Mouse (Mus musculus) CH12.LX (cell line): ENCODE measurements around the gene Lmo7. TPM values are rescaled to one million over a fixed set of nuclear protein-coding genes. Genes with fewer than 3 reads are reported as not detected.

ENCODE experiments used
- DNase-seq: peaks from one replicate; pipeline ENCODE4 v3.0.0-alpha.2; 2013; ENCODE audit errors: extremely low read depth
- H3K27ac ChIP-seq: 2 replicates; pipeline ENCODE4 v1.5.1; 2012; ENCODE audit warnings: low read depth, mild to moderate bottlenecking, control low read depth, moderate library complexity; ENCODE audit not compliant: insufficient read depth
- H3K27me3 ChIP-seq: replicated peaks from 2 replicates; pipeline ENCODE3; 2012; ENCODE audit warnings: inconsistent platforms
- H3K36me3 ChIP-seq, 2 experiments: replicated peaks in 1 of 2; 2 replicates each; pipeline versions ENCODE3 to v1.6.1; 2012; ENCODE audit warnings: inconsistent platforms in 1 of 2, low read length in 1 of 2, mild to moderate bottlenecking in 1 of 2, mixed read lengths in 1 of 2, moderate library complexity in 1 of 2; ENCODE audit not compliant: control insufficient read depth in 1 of 2, insufficient read depth in 1 of 2
- H3K4me1 ChIP-seq, 2 experiments: 2 replicates each; pipeline ENCODE4 v1.6.1; 2012; ENCODE audit warnings: inconsistent platforms in 1 of 2, moderate library complexity in 1 of 2; ENCODE audit not compliant: insufficient read depth in 2 of 2, control insufficient read depth in 1 of 2
- H3K4me2 ChIP-seq: 2 replicates; pipeline ENCODE4 v1.6.1; 2012; ENCODE audit warnings: low read depth, mild to moderate bottlenecking, control low read depth; ENCODE audit not compliant: poor library complexity, insufficient read depth, severe bottlenecking
- H3K4me3 ChIP-seq, 3 experiments: fragments of 150-350 bp in 1 of 3; sonication (generic) in 1 of 3; replicated peaks in 1 of 3; 2 replicates each; pipeline versions ENCODE3 to v1.5.1; 2011 to 2012; ENCODE audit warnings: low read depth in 2 of 3, low read length in 2 of 3, mild to moderate bottlenecking in 2 of 3, moderate library complexity in 2 of 3, control low read depth in 1 of 3, improper control_type of control experiment in 1 of 3, inconsistent platforms in 1 of 3, mixed read lengths in 1 of 3; ENCODE audit not compliant: poor library complexity in 1 of 3
- H3K79me2 ChIP-seq: replicated peaks from 2 replicates; pipeline ENCODE4 v1.6.1; 2012; ENCODE audit warnings: mild to moderate bottlenecking, moderate library complexity; ENCODE audit not compliant: control insufficient read depth, poor library complexity, insufficient read depth, severe bottlenecking; ENCODE audit errors: extremely low read depth
- H3K9ac ChIP-seq: 2 replicates; pipeline ENCODE4 v1.6.1; 2012; ENCODE audit warnings: low read depth, mild to moderate bottlenecking, control low read depth, moderate library complexity; ENCODE audit not compliant: insufficient read depth
- H3K9me3 ChIP-seq: replicated peaks from 2 replicates; pipeline ENCODE3; 2012; ENCODE audit warnings: low read length, inconsistent platforms, mixed read lengths
- CHD1 ChIP-seq: IDR thresholded peaks from 2 replicates; pipeline ENCODE4 v1.6.1; 2012; ENCODE audit warnings: low read depth, low read length, improper control_type of control experiment, inconsistent platforms
- CHD2 ChIP-seq: IDR thresholded peaks from 2 replicates; pipeline ENCODE4 v1.6.1; 2011; ENCODE audit warnings: low read length, improper control_type of control experiment
- CTCF ChIP-seq, 2 experiments: IDR thresholded peaks in 1 of 2; conservative IDR thresholded peaks in 1 of 2; 2 replicates each; pipeline ENCODE4 v1.5.1; 2011 to 2012; ENCODE audit warnings: low read depth in 2 of 2, low read length in 2 of 2, improper control_type of control experiment in 1 of 2, inconsistent platforms in 1 of 2, mild to moderate bottlenecking in 1 of 2, moderate library complexity in 1 of 2
- E2F4 ChIP-seq: IDR thresholded peaks from 2 replicates; pipeline ENCODE4 v1.6.1; 2011; ENCODE audit warnings: low read depth, low read length, improper control_type of control experiment; ENCODE audit not compliant: insufficient replicate concordance
- ELF1 ChIP-seq: IDR thresholded peaks from 2 replicates; pipeline ENCODE4 v1.6.1; 2014; ENCODE audit warnings: low read depth, mild to moderate bottlenecking, inconsistent platforms, low read length, improper control_type of control experiment
- ETS1 ChIP-seq: conservative IDR thresholded peaks from 2 replicates; pipeline ENCODE4 v1.6.1; 2012; ENCODE audit warnings: low read depth, mild to moderate bottlenecking, inconsistent platforms, low read length, improper control_type of control experiment, moderate library complexity
- HCFC1 ChIP-seq: IDR thresholded peaks from 2 replicates; pipeline ENCODE4 v1.6.1; 2012; ENCODE audit warnings: low read depth, mild to moderate bottlenecking, inconsistent platforms, low read length, improper control_type of control experiment
- JUN ChIP-seq: IDR thresholded peaks from 2 replicates; pipeline ENCODE4 v1.6.1; 2011; ENCODE audit warnings: low read depth, mild to moderate bottlenecking, low read length, improper control_type of control experiment, moderate library complexity; ENCODE audit not compliant: insufficient read depth
- JUND ChIP-seq: conservative IDR thresholded peaks from 2 replicates; pipeline ENCODE4 v1.6.1; 2011; ENCODE audit warnings: low read depth, low read length, improper control_type of control experiment
- KAT2A ChIP-seq: IDR thresholded peaks from 2 replicates; pipeline ENCODE4 v1.6.1; 2012; ENCODE audit warnings: low read length, improper control_type of control experiment, inconsistent platforms; ENCODE audit not compliant: insufficient replicate concordance
- MAX ChIP-seq: IDR thresholded peaks from 2 replicates; pipeline ENCODE4 v1.6.1; 2011; ENCODE audit warnings: low read length, improper control_type of control experiment
- NRF1 ChIP-seq: IDR thresholded peaks from 2 replicates; pipeline ENCODE4 v1.6.1; 2014; ENCODE audit warnings: low read depth, mild to moderate bottlenecking, inconsistent platforms, low read length, improper control_type of control experiment, moderate library complexity
- PAX5 ChIP-seq: IDR thresholded peaks from 2 replicates; pipeline ENCODE4 v1.6.1; 2012; ENCODE audit warnings: low read length, inconsistent platforms, mixed read lengths
- POLR2AphosphoS2 ChIP-seq: IDR thresholded peaks from 2 replicates; pipeline ENCODE4 v1.6.1; 2011; ENCODE audit warnings: low read depth, low read length, improper control_type of control experiment
- RCOR1 ChIP-seq: conservative IDR thresholded peaks from 2 replicates; pipeline ENCODE4 v1.6.1; 2012; ENCODE audit warnings: low read depth, mild to moderate bottlenecking, inconsistent platforms, low read length, improper control_type of control experiment
- TBP ChIP-seq: conservative IDR thresholded peaks from 2 replicates; pipeline ENCODE4 v1.6.1; 2011; ENCODE audit warnings: low read depth, low read length, improper control_type of control experiment
- TCF12 ChIP-seq: IDR thresholded peaks from 2 replicates; pipeline ENCODE4 v1.6.1; 2014; ENCODE audit warnings: low read depth, mild to moderate bottlenecking, inconsistent platforms, low read length, improper control_type of control experiment
- UBTF ChIP-seq: IDR thresholded peaks from 2 replicates; pipeline ENCODE4 v1.6.1; 2012; ENCODE audit warnings: low read depth, mild to moderate bottlenecking, inconsistent platforms, low read length, improper control_type of control experiment, moderate library complexity
- USF2 ChIP-seq: conservative IDR thresholded peaks from 2 replicates; pipeline ENCODE4 v1.6.1; 2011; ENCODE audit warnings: low read depth, low read length, improper control_type of control experiment
- ZC3H11A ChIP-seq: IDR thresholded peaks from 2 replicates; pipeline ENCODE4 v1.6.1; 2012; ENCODE audit warnings: low read depth, mild to moderate bottlenecking, inconsistent platforms, low read length, improper control_type of control experiment
- ZMIZ1 ChIP-seq: IDR thresholded peaks from 2 replicates; pipeline ENCODE4 v1.6.1; 2012; ENCODE audit warnings: low read depth, mild to moderate bottlenecking, inconsistent platforms, low read length, improper control_type of control experiment
- ZNF384 ChIP-seq: IDR thresholded peaks from 2 replicates; pipeline ENCODE4 v1.6.1; 2012; ENCODE audit warnings: low read depth, low read length, improper control_type of control experiment, inconsistent platforms
- dilution Hi-C: fragments of 300-500 bp; cut with MboI; formaldehyde crosslinking; loops from 2 replicates; pipeline ENCODE4 v1.14.3; 2020; ENCODE audit warnings: low sequenced_read_pairs; ENCODE audit not compliant: extremely low pct_unique_long_range_greater_than_20kb, extremely low pct_ligation_motif_present
- in situ Hi-C: fragments of 300-500 bp; cut with MboI; formaldehyde crosslinking; loops from 3 replicates; pipeline ENCODE4 v1.14.3; 2019; ENCODE audit warnings: low sequenced_read_pairs, low pct_ligation_motif_present, low pct_unique_long_range_greater_than_20kb, mixed read lengths
- polyA plus RNA-seq: library from polyadenylated mRNA; unstranded; fragments of >175 nt; gene quantifications from 2 replicates; pipeline ENCODE4 v1.2.1, GENCODE M21; 2012; ENCODE audit warnings: low read depth; ENCODE audit not compliant: insufficient read length
- total RNA-seq, 2 experiments: library from RNA; depleted of rRNA; stranded (reverse); fragments of 300-350 nt in 1 of 2; fragments of >200 nt in 1 of 2; gene quantifications; 2 replicates each; pipeline ENCODE4 v1.2.3; 2012 to 2014

The Lmo7 gene
- total and polyA plus RNA-seq, 3 experiments = 5.0 to 11.9 (median 8.3) TPM

DNA sequence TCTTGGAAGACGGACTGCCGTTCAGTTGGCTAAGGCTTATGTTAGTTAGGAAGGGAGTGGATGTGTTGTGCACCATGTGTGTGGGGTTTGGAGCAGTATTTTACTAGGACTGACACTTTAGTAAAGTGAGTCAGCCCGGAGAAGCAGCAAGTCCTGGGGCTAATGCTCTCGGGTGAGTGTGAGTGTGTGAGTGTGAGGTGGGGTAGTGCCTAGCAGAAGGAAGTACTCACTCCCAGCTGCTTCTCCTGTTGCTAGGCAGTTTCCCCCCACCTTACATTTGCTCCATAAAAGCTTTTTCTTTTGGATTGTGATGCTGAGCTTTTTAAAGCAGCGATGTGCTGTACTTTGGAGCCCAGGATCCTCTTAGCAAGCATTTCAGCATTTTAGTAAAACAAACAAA lies 99.9 kb downstream of the Lmo7 start:
- no peak overlapping the region for H3K4me3 ChIP-seq
- no peak overlapping the region for H3K4me2 ChIP-seq
- no peak overlapping the region for H3K27ac ChIP-seq
- no peaks in the 10 kb centered on the region for H3K27me3 ChIP-seq
- no peaks in the 10 kb centered on the region for H3K79me2 ChIP-seq
- in situ Hi-C loops = no loop called here
- H3K9ac ChIP-seq = no peak overlapping the region
- H3K9me3 ChIP-seq = no peaks in the 10 kb centered on the region
- DNase-seq = no peak
- H3K36me3 ChIP-seq = no peaks in the 10 kb centered on the region
- TF ChIP-seq TCF12 (no peak), NRF1 (no peak), CHD1 (no peak), ZMIZ1 (no peak), USF2 (no peak), HCFC1 (no peak), ZC3H11A (no peak), CTCF (conservative IDR thresholded peaks at IDR 0.05 in 1 of 2, IDR thresholded peaks at IDR 0.05 in 1 of 2; ENCODE audit: low read depth in 2 of 2, low read length in 2 of 2) (no peak), MAX (no peak)
- dilution Hi-C loops = no loop called here
- peaks cover 0 to 13% of the 10 kb centered on the region in 2 experiments; a peak in 2 of 4 replicates for H3K4me1 ChIP-seq

DNA sequence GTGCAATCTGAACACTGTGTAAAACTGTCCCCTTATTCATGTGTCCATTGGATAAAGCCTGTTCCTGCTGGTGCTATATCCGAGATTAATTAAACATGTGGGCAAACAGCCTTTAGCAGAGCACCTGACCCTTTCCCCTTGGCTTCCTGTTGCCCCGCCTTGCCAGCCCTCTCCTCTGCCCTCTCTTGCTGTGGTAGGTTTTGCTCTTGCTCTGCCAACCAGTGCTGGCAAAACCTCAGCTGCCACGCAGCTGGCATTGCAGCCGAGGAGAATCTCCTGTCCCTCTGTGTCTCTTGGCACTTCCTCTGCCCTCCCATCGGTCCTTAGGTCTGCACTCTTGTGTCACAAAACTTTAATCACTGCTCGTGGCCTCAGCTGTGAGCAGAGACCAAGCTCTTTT lies 100.4 kb downstream of the Lmo7 start:
- no peaks in the 10 kb centered on the region for H3K36me3 ChIP-seq
- in situ Hi-C loops = no loop called here
- no peak overlapping the region for H3K4me2 ChIP-seq
- no peak overlapping the region for H3K4me3 ChIP-seq
- H3K4me1 ChIP-seq = peaks cover 0 to 13% of the 10 kb centered on the region in 2 experiments; a peak in 2 of 4 replicates
- no peak overlapping the region for H3K9ac ChIP-seq
- no peak overlapping the region for H3K27ac ChIP-seq
- no peaks in the 10 kb centered on the region for H3K9me3 ChIP-seq
- dilution Hi-C loops = no loop called here
- no peaks in the 10 kb centered on the region for H3K27me3 ChIP-seq
- DNase-seq = no peak
- H3K79me2 ChIP-seq = no peaks in the 10 kb centered on the region
- TF ChIP-seq ZNF384 = no peak
- no peak for TF ChIP-seq TBP
- no peak for TF ChIP-seq UBTF
- TF ChIP-seq RCOR1 = no peak
- TF ChIP-seq, all 38 proteins: peak for 0

GRCm38 (mm10) chr14:101834109-101834508 lies 104.4 kb downstream of the Lmo7 start:
- no peak overlapping the region for H3K9ac ChIP-seq
- dilution Hi-C loops = no loop called here
- TF ChIP-seq JUND (no peak), TBP (no peak), CHD1 (no peak), PAX5 (no peak), ZNF384 (no peak), POLR2AphosphoS2 (no peak), CHD2 (no peak), KAT2A (no peak), E2F4 (no peak), ETS1 (no peak), ELF1 (no peak), JUN (no peak), ZC3H11A (no peak)
- TF ChIP-seq, all 38 proteins: peak for 0
- no peak overlapping the region for H3K27ac ChIP-seq
- no peaks in the 10 kb centered on the region for H3K36me3 ChIP-seq
- no peaks in the 10 kb centered on the region for H3K79me2 ChIP-seq
- H3K27me3 ChIP-seq = no peaks in the 10 kb centered on the region
- no peak overlapping the region for H3K4me3 ChIP-seq
- no peaks in the 10 kb centered on the region for H3K9me3 ChIP-seq
- DNase-seq = no peak
- H3K4me2 ChIP-seq = no peak overlapping the region
- peaks cover 3 to 8% of the 10 kb centered on the region in 2 experiments; a peak in 3 of 4 replicates for H3K4me1 ChIP-seq
- in situ Hi-C loops = no loop called here
